Mouse (Mus musculus): Measurements from ENCODE around the gene Cluap1. TPM values are rescaled to one million over a fixed set of nuclear protein-coding genes. Genes with fewer than 3 reads are reported as not detected.
"Not testable (repeated sequence)": the region's sequence is repeated elsewhere in the genome, so short reads cannot be mapped to it uniquely, and the experiment has no call there.

Cluap1 gene
- polyA plus RNA-seq, 1 experiment from 2014 or later: 30.3 TPM

- Histone ChIP-seq H3K4me3 (no peak overlapping the region), H3K27me3 (no peaks in the 10 kb centered on the region), H3K27ac (no peak overlapping the region), H3K4me2 (replicated peaks) (no peak overlapping the region), H3K36me3 (no peaks in the 10 kb centered on the region), H3K4me1 (no peaks in the 10 kb centered on the region), H3K9ac (no peak overlapping the region), H3K9me3 (replicated peaks) (no peaks in the 10 kb centered on the region)
- 80% methylated on average over 10 of the region's 10 CpGs for WGBS
- no peak for ATAC-seq (ENCODE audit: low FRiP score)
Observed at GRCm38 (mm10) chr16:3964990-3965389, 56.4 kb downstream of the Cluap1 start.

DNA sequence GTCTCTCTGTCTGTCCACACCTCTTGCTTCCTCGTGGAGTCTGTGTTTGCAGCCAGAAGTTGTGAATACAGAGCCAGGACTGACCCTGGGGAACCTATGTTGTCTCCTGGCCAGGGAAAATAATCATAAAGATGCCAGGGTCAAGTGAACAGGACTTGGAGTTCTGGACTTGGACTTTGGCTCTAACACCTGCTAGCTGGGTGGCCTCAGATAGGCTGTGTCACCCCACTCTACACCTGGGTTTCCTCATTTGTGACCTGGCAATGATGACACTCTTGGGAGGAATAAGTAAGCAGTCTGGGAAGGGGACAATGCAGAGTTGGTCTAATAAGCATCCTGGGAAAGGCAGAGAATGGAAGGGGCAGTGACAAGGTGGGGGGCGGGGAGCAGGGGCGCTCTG, 56.9 kb downstream of the Cluap1 start:
- Histone ChIP-seq H3K4me2 (replicated peaks) (no peak overlapping the region), H3K4me3 (no peak overlapping the region), H3K9ac (no peak overlapping the region), H3K27me3 (no peaks in the 10 kb centered on the region), H3K9me3 (replicated peaks) (no peaks in the 10 kb centered on the region), H3K4me1 (no peaks in the 10 kb centered on the region), H3K36me3 (no peaks in the 10 kb centered on the region), H3K27ac (no peak overlapping the region)
- no peak for ATAC-seq (ENCODE audit: low FRiP score)
- WGBS: 82% methylated on average over 3 of the region's 3 CpGs

DNA sequence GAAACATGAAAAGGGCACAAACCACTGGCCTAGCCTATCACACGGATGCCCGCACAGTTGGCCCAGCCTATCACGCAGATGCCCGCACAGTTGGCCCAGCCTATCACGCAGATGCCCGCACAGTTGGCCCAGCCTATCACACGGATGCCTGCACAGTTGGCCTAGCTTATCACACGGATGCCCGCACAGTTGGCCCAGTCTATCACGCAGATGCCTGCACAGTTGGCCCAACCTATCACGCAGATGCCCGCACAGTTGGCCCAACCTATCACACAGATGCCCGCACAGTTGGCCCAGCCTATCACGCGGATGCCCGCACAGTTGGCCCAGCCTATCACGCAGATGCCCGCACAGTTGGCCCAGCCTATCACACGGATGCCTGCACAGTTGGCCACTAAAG, 65.9 kb downstream of the Cluap1 start:
- not testable (repeated sequence) for H3K4me3 ChIP-seq; H3K4me2 ChIP-seq (replicated peaks); H3K4me1 ChIP-seq; ATAC-seq (ENCODE audit: low FRiP score); H3K9ac ChIP-seq; H3K27ac ChIP-seq; H3K27me3 ChIP-seq; H3K9me3 ChIP-seq (replicated peaks)
- WGBS: 91% methylated on average over 19 of the region's 19 CpGs
- H3K36me3 ChIP-seq: peaks cover 24% of the 10 kb centered on the region

DNA sequence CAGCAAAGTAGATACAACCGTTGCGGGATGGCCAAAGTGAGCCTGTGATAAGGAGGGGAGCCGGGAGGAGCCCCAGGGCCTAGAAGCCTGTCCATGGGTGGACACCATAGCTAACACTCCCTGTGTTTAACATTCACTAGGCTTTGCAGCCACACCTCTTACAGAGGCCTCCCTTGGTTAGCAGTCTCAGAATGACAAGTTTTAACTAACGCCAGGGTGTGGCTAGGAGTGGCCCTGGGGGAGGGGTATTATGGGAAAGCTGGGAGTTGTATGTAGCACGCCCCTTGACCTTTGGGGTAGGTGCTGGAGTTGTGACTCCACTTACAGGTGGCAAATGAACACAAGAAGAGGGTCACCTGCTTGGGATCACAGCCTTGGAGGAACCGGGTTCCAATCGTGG, 67.1 kb downstream of the Cluap1 start:
- ATAC-seq (ENCODE audit: low FRiP score): no peak
- WGBS: 89% methylated on average over 7 of the region's 7 CpGs

DNA sequence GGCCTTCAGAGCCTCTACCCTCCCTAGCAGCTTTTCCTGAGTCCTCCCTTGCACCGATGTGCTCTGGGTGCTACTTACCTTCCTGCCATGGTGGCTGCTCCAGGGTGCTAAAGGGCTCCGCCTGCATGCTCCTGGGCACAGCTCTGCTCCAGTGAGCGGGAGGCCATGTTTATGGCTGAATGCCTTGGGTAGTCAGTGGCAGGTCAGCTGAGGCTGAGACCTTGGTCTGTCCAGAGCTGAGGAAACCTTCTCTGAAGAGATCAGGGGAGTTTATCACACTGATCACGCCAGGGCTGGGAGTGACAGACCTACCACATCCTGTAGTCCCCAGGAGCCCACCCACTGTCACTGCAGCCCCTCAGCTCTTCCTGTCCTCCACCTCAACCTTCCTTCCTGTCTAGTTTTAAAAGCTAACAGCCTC, 67.7 kb downstream of the Cluap1 start, which contains the start of gene Nlrc3:
Gene Nlrc3, minus strand, starts transcription at position 382 of the 421 bp plus-strand sequence.
- no peak within 1 kb of the TSS for H3K4me2 ChIP-seq (replicated peaks)
- H3K4me3 ChIP-seq: no peak within 1 kb of the TSS
- no peaks in the 10 kb centered on the region for H3K9me3 ChIP-seq (replicated peaks)
- no peak within 1 kb of the TSS for H3K27ac ChIP-seq
- 0 out of 2 replicates have a peak, but pooled peaks have one; percentile 26 for ATAC-seq (ENCODE audit: low FRiP score)
- WGBS: 83% methylated on average over 4 of the region's 4 CpGs
- H3K9ac ChIP-seq: no peak within 1 kb of the TSS
- no peaks in the 10 kb centered on the region for H3K4me1 ChIP-seq
- peaks cover 42% of the 10 kb centered on the region for H3K36me3 ChIP-seq
- H3K27me3 ChIP-seq: no peaks in the 10 kb centered on the region

More for the DNA sequence above, 67.1 kb downstream of the Cluap1 start:
- no peak overlapping the region for H3K9ac ChIP-seq
- no peak overlapping the region for H3K27ac ChIP-seq
- H3K4me1 ChIP-seq: no peaks in the 10 kb centered on the region
- no peak overlapping the region for H3K4me2 ChIP-seq (replicated peaks)
- no peaks in the 10 kb centered on the region for H3K9me3 ChIP-seq (replicated peaks)
- H3K4me3 ChIP-seq: no peak overlapping the region
- H3K27me3 ChIP-seq: no peaks in the 10 kb centered on the region
- peaks cover 36% of the 10 kb centered on the region for H3K36me3 ChIP-seq

DNA sequence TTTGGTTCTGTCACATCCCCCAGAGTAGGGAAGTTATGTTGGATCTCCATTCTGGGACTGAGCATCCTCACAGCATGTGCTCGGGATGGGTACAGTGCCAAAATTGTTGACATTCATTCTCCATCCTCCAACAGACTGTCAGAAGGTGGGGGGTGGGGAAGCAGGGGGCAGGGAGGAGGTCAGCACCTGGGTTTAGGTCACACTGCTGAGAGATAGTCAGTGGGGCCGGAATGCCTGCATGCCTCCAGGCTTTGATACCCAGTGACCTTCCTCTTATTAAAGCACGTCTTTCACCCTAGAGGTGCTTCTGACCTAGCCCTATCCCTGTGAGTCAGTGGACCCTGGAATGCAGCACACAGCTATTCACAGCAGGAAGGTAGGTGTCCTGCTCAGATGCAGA, 68.1 kb downstream of the Cluap1 start:
- no peaks in the 10 kb centered on the region for H3K4me1 ChIP-seq
- 53% methylated on average over 3 of the region's 3 CpGs for WGBS
- H3K4me2 ChIP-seq (replicated peaks): no peak overlapping the region
- 0 out of 2 replicates have a peak, but pooled peaks have one; percentile 21 for ATAC-seq (ENCODE audit: low FRiP score)
- no peak overlapping the region for H3K4me3 ChIP-seq
- peaks cover 47% of the 10 kb centered on the region for H3K36me3 ChIP-seq
- no peak overlapping the region for H3K9ac ChIP-seq
- H3K9me3 ChIP-seq (replicated peaks): no peaks in the 10 kb centered on the region
- H3K27me3 ChIP-seq: no peaks in the 10 kb centered on the region
- H3K27ac ChIP-seq: no peak overlapping the region

DNA sequence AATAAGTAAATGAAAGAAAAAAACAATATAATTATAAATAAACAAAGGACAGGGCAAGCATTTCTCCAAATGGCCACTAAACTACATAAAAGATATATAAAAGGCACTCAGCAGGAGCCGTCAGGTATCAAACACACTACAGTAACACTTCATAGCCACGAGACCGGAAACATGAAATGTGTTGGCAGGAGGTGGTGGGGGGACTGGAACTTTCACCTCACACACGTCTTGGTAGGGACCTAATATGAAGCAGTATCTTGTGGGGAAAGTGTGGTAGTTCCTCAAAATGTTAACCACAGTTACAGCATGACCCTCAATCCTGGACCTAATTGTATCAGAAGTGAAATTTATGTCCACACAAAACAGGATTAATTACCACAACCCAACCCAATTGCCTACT, 73.6 kb downstream of the Cluap1 start:
- Histone ChIP-seq H3K27ac (no peak overlapping the region), H3K36me3 (peaks cover 99% of the 10 kb centered on the region), H3K4me3 (no peak overlapping the region), H3K4me2 (replicated peaks) (no peak overlapping the region), H3K4me1 (no peaks in the 10 kb centered on the region), H3K9me3 (replicated peaks) (no peaks in the 10 kb centered on the region), H3K9ac (no peak overlapping the region), H3K27me3 (no peaks in the 10 kb centered on the region)
- no peak for ATAC-seq (ENCODE audit: low FRiP score)
- 88% methylated on average over 4 of the region's 4 CpGs for WGBS

- Histone ChIP-seq H3K4me3 (no peak overlapping the region), H3K27me3 (no peaks in the 10 kb centered on the region), H3K36me3 (peaks cover 99% of the 10 kb centered on the region), H3K9me3 (replicated peaks) (no peaks in the 10 kb centered on the region), H3K4me1 (no peaks in the 10 kb centered on the region), H3K9ac (no peak overlapping the region), H3K4me2 (replicated peaks) (no peak overlapping the region), H3K27ac (no peak overlapping the region)
- 49% methylated on average over 7 of the region's 7 CpGs for WGBS
- ATAC-seq (ENCODE audit: low FRiP score): no peak
Observed at GRCm38 (mm10) chr16:3983146-3983700, 74.6 kb downstream of the Cluap1 start.

DNA sequence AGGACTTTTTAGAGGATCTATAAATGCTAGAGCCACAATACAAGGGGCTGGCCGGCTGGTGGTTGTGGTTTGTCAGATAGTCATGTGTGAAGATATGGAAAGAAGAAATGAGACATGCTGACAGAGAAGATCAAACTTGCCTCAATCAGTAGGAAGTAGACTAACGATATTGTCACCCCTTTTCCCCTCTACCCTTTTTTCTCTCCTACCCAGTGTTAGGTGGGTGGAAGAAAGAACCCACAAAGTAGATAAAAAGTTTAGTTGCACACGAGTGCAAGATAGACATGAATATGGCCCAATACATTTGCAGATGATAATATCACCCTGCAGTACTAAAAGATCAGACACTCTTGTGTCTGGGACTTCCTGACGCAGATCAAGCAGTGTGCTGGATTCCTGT, 79.8 kb downstream of the Cluap1 start:
- H3K9me3 ChIP-seq (replicated peaks): no peaks in the 10 kb centered on the region
- H3K9ac ChIP-seq: no peak overlapping the region
- no peak overlapping the region for H3K4me3 ChIP-seq
- 90% methylated on average over 4 of the region's 4 CpGs for WGBS
- no peak for ATAC-seq (ENCODE audit: low FRiP score)
- H3K27me3 ChIP-seq: no peaks in the 10 kb centered on the region
- H3K36me3 ChIP-seq: peaks cover 97% of the 10 kb centered on the region
- H3K4me2 ChIP-seq (replicated peaks): no peak overlapping the region
- no peaks in the 10 kb centered on the region for H3K4me1 ChIP-seq
- H3K27ac ChIP-seq: no peak overlapping the region

Small RNA genes within 50 kb of the gene (microRNA-seq; reads per million reads assigned to microRNA genes)
- gene Gm23493: not detected

Other genes with a start within 250 kb of the Cluap1 start
- not detected in 2 replicates for gene Mefv, start 190.7 kb upstream of the Cluap1 start, polyA plus RNA-seq (2016; fragmentation: Nextera tagmentation; extraction: Ambion mirVana)
- gene Zfp263, start 164.7 kb upstream of the Cluap1 start, polyA plus RNA-seq (2016; fragmentation: Nextera tagmentation; extraction: Ambion mirVana): 54.4 and 56.7 TPM in 2 replicates
- not detected in 2 replicates for gene Olfr15, start 77.9 kb upstream of the Cluap1 start, polyA plus RNA-seq (2016; fragmentation: Nextera tagmentation; extraction: Ambion mirVana)
- 2.0 and 2.1 TPM in 2 replicates for gene Zfp174, start 61.5 kb upstream of the Cluap1 start, polyA plus RNA-seq (2016; fragmentation: Nextera tagmentation; extraction: Ambion mirVana)
- gene Naa60, start 36.4 kb upstream of the Cluap1 start, polyA plus RNA-seq (2016; fragmentation: Nextera tagmentation; extraction: Ambion mirVana): 64.2 and 65.7 TPM in 2 replicates
- 12.1 and 13.4 TPM in 2 replicates for gene Zfp597, start 24.2 kb upstream of the Cluap1 start, polyA plus RNA-seq (2016; fragmentation: Nextera tagmentation; extraction: Ambion mirVana)
- gene Gm20695, start 24.2 kb upstream of the Cluap1 start, polyA plus RNA-seq (2016; fragmentation: Nextera tagmentation; extraction: Ambion mirVana): 3.0 and 3.2 TPM in 2 replicates
- gene 1700037C18Rik, start 112 bp upstream of the Cluap1 start, polyA plus RNA-seq (2016; fragmentation: Nextera tagmentation; extraction: Ambion mirVana): 7.2 and 8.0 TPM in 2 replicates
- gene Nlrc3, start 67.8 kb downstream of the Cluap1 start, polyA plus RNA-seq (2016; fragmentation: Nextera tagmentation; extraction: Ambion mirVana): 0.96 and 1.2 TPM in 2 replicates
- gene Slx4, start 95.0 kb downstream of the Cluap1 start, polyA plus RNA-seq (2016; fragmentation: Nextera tagmentation; extraction: Ambion mirVana): 34.6 and 36.8 TPM in 2 replicates
- 6.3 and 7.8 TPM in 2 replicates for gene Dnase1, start 128.1 kb downstream of the Cluap1 start, polyA plus RNA-seq (2016; fragmentation: Nextera tagmentation; extraction: Ambion mirVana)
- 60.6 and 61.3 TPM in 2 replicates for gene Trap1, start 169.0 kb downstream of the Cluap1 start, polyA plus RNA-seq (2016; fragmentation: Nextera tagmentation; extraction: Ambion mirVana)